Mouse (Mus musculus) bone marrow macrophage, adult 2 months (primary cell): Measurements from ENCODE around the gene Ntrk1. TPM values are rescaled to one million over a fixed set of nuclear protein-coding genes. Genes with fewer than 3 reads are reported as not detected.

Experiments
- H3K27ac ChIP-seq: 2 replicates; pipeline ENCODE4 v1.5.1; 2012; ENCODE audit warnings: low read depth, low read length; ENCODE audit not compliant: insufficient read depth
- H3K4me1 ChIP-seq: 2 replicates; pipeline ENCODE4 v1.6.1; 2012; ENCODE audit warnings: low read length; ENCODE audit not compliant: control insufficient read depth, insufficient read depth
- H3K4me3 ChIP-seq: 2 replicates; pipeline ENCODE4 v1.5.1; 2012; ENCODE audit warnings: mild to moderate bottlenecking, low read length, moderate library complexity; ENCODE audit not compliant: insufficient read depth
- CTCF ChIP-seq: IDR thresholded peaks from 2 replicates; pipeline ENCODE4 v1.5.1; 2012; ENCODE audit warnings: low read depth, mild to moderate bottlenecking, low read length, moderate library complexity
- POLR2A ChIP-seq: IDR thresholded peaks from 2 replicates; pipeline ENCODE4 v1.6.1; 2012; ENCODE audit warnings: mild to moderate bottlenecking, low read depth, low read length, borderline replicate concordance
- polyA plus RNA-seq: library from polyadenylated mRNA; stranded (reverse); fragments of >200 nt; gene quantifications from 2 replicates; pipeline ENCODE4 v1.2.4, GENCODE M21; 2012; ENCODE audit not compliant: missing spikeins, insufficient read depth, insufficient read length

Ntrk1 gene
- polyA plus RNA-seq, 1 experiment, result not detected

DNA sequence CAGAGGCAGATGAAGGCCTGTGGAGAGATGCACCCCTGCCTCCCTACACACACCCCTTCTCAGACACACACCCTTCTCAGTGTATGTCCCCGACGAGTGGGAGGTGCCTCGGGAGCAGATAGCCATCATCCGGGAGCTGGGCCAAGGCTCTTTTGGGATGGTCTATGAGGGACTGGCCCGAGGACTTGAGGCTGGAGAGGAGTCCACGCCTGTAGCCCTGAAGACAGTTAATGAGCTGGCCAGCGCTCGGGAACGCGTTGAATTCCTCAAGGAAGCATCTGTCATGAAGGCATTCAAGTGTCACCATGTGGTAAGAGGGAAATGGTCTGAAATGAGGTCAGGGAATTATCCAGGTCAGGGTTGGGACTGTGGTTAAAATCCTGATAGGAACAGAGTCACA is 17.9 kb upstream of the Ntrk1 start:
- TF ChIP-seq CTCF (no peak), POLR2A (no peak)
- no peak overlapping the region for H3K27ac ChIP-seq
- H3K4me3 ChIP-seq, result no peak overlapping the region
- no peaks in the 10 kb centered on the region for H3K4me1 ChIP-seq

DNA sequence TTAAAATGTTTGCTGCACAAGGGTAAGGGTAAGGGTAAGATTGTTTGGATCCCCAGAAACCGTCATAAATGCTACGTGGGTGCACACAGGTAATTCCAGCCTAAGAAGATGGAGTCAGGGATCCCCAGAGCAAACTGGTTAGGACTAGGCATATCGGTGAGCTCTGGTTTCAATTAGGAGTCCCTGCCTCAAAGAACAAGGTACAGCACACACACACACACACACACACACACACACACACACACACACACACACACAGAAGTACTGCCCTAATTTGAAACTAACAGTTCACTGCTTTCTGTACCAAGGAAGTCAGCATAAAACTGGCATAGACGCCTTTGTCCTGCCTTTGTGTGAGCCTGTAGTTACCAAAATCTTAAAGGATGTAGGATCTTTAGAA is 17.5 kb upstream of the Ntrk1 start:
- Histone ChIP-seq H3K4me1 (no peaks in the 10 kb centered on the region), H3K27ac (no peak overlapping the region), H3K4me3 (no peak overlapping the region)
- TF ChIP-seq POLR2A (no peak), CTCF (no peak)

DNA sequence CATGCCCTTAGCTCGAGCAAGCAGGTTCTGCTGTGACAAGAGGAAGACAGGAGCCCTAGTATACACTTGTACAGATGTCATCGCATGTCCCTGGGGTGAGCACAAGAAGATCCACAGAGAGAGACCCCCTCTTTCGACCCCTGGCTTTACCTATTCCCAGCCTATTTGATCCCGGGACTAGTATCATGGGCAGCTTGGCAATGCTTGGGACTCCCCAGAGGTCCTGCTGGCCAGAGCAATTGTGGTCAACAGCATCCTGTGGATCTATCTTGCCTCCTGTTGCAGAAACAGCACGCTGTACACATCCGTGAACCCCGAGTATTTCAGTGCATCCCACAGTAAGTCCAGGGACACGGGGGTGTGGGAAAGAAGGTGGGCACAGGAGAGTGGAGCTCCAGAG is 16.3 kb upstream of the Ntrk1 start:
- Histone ChIP-seq H3K4me3 (no peak overlapping the region), H3K4me1 (no peaks in the 10 kb centered on the region), H3K27ac (no peak overlapping the region)
- TF ChIP-seq CTCF (no peak), POLR2A (no peak)

DNA sequence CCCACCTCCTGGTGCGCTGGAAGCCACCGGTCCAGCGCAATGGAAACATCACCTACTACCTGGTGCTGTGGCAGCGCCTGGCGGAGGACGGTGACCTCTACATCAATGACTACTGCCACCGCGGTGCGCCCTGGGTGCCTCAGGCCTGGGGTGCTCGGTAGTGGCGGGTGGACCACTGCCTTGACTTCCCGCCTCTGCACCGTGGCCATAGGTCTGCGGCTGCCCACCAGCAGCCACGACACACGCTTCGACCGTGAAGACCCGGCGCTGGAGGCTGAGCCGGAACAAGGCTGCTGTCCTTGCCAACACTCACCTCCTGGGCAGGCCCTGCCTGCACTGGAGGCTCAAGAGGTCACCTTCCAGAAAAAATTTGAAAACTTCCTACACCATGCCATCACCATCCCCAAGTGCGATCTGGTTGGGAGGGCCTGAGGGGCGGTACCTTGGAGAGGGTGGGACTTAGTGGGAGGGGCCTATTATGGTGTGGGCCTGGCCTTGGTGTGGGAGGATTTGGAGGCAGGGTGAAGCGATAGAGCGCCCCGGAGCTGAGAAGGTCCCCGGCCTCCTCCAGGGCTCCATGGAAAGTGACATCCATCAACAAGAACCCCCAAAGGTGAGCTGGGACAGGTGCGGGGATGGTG is 14.5 kb upstream of the Ntrk1 start:
- H3K4me3 ChIP-seq, result no peak overlapping the region
- H3K27ac ChIP-seq, result no peak overlapping the region

DNA sequence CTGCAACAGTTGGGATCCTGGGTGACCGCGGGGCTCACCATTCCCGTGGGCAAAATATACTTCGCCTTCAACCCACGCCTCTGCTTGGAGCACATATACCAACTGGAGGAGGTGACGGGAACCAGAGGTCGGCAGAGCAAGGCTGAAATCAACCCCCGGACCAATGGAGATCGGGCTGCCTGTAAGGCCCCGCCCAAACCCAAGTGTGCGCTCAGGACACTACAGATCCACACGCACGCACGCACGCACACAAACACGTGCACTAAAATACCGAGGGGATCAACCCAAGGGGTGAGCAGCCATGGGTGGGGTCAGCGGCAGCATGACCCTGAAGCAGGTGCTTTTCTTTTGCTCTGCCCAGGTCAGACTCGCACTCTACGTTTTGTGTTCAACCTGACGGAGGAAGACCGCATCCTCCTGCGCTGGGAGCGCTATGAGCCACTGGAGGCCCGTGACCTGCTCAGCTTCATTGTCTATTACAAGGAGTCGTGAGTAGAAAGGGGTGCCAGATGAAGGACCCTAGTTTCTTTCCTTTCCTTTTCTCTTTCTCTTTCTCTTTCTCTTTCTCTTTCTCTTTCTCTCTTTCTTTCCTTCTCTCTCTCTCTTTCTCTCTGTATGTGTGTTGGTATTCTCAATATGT is 9.2 kb upstream of the Ntrk1 start:
- Histone ChIP-seq H3K4me3 (peak overlapping the region; percentile 58), H3K4me1 (no peaks in the 10 kb centered on the region), H3K27ac (no peak overlapping the region)
- no peak for TF ChIP-seq CTCF
- TF ChIP-seq POLR2A, result no peak

More for the DNA sequence above, 14.5 kb upstream of the Ntrk1 start:
- TF ChIP-seq POLR2A (no peak), CTCF (no peak)
- H3K4me1 ChIP-seq, result no peaks in the 10 kb centered on the region

DNA sequence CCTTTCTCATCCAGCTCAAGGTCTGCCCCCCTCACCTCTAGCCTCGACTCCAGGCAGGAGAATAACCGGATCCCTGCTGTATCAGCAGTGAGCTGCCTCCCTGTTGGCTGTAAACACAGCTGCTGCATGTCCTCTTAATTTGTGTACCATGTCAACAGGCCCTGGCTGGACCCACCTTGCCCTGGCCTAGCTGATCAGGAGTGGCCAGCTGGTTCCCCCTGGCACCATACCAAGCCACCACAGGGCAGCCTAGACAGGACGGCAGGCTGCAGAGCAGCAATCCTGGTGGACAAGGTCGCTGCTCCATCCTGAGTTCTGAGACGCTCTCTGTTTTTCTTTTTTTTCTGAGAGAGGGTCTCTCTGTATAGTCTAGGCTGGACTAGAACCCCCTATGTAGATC is 6.7 kb upstream of the Ntrk1 start:
- Histone ChIP-seq H3K4me1 (no peaks in the 10 kb centered on the region), H3K27ac (no peak overlapping the region), H3K4me3 (no peak overlapping the region)
- TF ChIP-seq CTCF, result no peak

DNA sequence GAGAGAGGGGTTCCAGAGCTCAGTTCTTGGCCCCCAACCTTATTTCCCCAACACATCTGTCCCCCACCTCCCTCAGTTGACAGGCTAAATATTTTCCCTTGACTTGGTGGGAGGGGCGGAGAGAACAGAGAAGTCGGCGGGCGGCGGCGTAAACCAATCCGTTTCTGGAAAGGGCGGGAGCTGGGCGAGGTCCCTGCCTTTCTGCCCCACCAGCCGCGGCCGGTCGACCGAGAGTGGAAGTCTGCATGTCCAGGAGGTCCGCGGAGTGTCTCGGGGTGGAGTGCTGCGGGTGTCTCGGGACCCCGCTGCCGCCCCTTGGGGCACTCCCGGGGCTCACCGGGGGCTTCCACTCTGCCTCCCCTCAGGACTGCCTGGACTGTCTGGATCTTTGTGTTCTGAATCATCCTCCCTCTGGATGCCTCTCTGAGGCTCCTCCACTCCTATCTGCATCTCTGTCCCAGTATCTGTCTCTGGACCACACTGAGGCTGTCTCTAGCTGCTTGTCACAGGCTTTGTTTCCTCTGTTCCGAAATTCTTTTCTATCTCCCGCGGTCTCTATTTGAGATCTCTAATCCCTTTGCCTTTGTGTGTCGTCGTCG is 1.9 kb upstream of the Ntrk1 start, which contains the start of gene Insrr:
TSS of gene Insrr (plus strand) at position 216 of the 599 bp plus-strand sequence.
- TF ChIP-seq CTCF, result no peak
- no peaks in the 10 kb centered on the region for H3K4me1 ChIP-seq
- peak within 1 kb of the TSS; percentile 3; the same call in 1 of the 2 replicates for H3K4me3 ChIP-seq
- no peak within 1 kb of the TSS for H3K27ac ChIP-seq

DNA sequence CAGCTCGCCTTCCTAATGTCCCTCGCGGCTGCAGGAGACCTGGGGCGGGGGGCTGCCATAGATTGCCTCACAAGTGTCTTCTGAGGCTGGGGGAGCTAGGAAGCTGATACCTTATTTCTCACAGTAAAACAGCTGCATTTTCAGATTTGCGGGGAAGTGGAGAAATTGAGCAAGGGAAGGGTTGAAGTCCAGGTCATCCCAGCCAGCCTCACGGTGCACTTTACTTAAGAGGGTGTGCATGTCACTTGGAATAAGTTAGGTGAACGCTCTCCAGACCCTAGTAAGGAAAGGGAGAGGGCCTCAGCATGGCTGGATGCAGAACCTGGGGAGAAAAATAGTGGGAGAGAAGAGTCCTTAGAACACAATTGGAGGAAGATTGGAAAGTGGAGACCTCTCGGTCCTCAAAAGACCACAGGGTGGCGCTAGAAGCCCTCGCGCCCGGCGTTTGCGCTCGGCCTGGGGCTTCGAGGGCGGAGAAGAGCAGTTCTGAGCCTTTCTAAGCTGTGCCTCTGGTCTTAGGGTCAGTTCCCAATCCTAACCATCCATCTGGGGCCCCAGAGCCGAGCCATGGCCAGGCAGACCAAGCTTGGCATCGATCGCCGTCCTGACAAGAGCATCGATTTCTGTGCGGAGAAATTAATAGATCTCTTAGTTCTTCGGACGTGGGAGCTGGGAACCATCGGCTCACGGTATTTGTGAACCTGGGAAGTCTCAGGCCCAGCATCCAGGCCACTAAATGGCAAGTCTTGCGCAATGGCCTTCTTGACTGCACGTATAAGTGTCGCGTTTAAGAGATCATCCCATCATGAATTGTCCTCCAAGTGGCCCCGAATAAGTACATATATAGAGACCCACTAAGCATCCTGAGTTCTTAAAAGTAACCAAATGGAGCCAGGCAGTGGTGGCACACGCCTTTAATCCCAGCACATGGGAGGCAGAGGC is 645 bp upstream of the Ntrk1 start:
- no peak overlapping the region for H3K4me3 ChIP-seq
- no peak overlapping the region for H3K27ac ChIP-seq
- TF ChIP-seq POLR2A (no peak), CTCF (peak; percentile 83)
- H3K4me1 ChIP-seq, result no peaks in the 10 kb centered on the region

DNA sequence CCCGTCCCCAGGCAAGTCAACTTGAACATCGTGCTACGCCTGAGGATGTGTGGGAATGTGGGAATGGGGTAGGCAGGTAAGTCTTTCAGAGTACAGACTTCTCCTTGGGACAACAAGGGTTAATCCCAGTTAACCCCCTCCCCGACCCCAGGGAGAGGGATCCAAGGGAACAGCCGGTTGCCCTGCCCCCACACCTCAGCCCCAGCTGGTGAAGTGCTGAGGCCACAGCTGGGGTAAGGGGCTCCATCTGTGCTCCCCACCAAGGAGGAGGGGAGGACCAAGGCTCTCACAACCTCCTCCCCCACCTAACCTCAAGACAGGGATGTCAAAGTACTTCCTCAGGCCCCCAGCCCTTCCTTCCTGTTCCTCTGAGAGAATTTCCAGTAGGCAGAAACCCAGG is 5.2 kb downstream of the Ntrk1 start:
- no peak for TF ChIP-seq POLR2A
- TF ChIP-seq CTCF, result no peak
- no peak overlapping the region for H3K27ac ChIP-seq
- no peak overlapping the region for H3K4me3 ChIP-seq
- H3K4me1 ChIP-seq, result peaks cover 5% of the 10 kb centered on the region; the same call in 1 of the 2 replicates
